Mouse (Mus musculus) midbrain, embryonic 15.5 days (tissue): ENCODE measurements around the gene Add3. TPM values are rescaled to one million over a fixed set of nuclear protein-coding genes. Genes with fewer than 3 reads are reported as not detected.

Experiments
- ATAC-seq: fragments of 200-750 bp; cut with Nextera tagmentation; replicated peaks from 2 replicates; pipeline ENCODE4 v1.8.0; 2017; ENCODE audit warnings: moderate TSS enrichment
- H3K27ac ChIP-seq: fragments of 300-500 bp; sonication (generic); 2 replicates; pipeline ENCODE4 v1.5.1; 2015; ENCODE audit warnings: mild to moderate bottlenecking, inconsistent platforms
- H3K27me3 ChIP-seq: fragments of 300-500 bp; sonication (generic); replicated peaks from 2 replicates; pipeline ENCODE4 v1.6.1; 2015; ENCODE audit warnings: inconsistent platforms
- H3K36me3 ChIP-seq: fragments of 300-500 bp; sonication (generic); replicated peaks from 2 replicates; pipeline ENCODE4 v1.6.1; 2015; ENCODE audit warnings: inconsistent platforms
- H3K4me1 ChIP-seq: fragments of 300-500 bp; sonication (generic); 2 replicates; pipeline ENCODE4 v1.6.1; 2015; ENCODE audit warnings: inconsistent platforms
- H3K4me2 ChIP-seq: fragments of 300-500 bp; sonication (generic); 2 replicates; pipeline ENCODE4 v1.6.1; 2015; ENCODE audit warnings: inconsistent platforms, mild to moderate bottlenecking, moderate library complexity
- H3K4me3 ChIP-seq: fragments of 300-500 bp; sonication (generic); 2 replicates; pipeline ENCODE4 v1.5.1; 2015; ENCODE audit warnings: mild to moderate bottlenecking, inconsistent platforms
- H3K9ac ChIP-seq: fragments of 300-500 bp; sonication (generic); 2 replicates; pipeline ENCODE4 v1.6.1; 2015; ENCODE audit warnings: mild to moderate bottlenecking, inconsistent platforms
- H3K9me3 ChIP-seq: fragments of 300-500 bp; sonication (generic); 2 replicates; pipeline ENCODE4 v1.6.1; 2016; ENCODE audit warnings: inconsistent platforms
- WGBS: fragments of 180-500 bp; shearing (Covaris S2); methylation state at CpG from one replicate; pipeline ENCODE4 v1.1.7; 2015; ENCODE audit warnings: mixed read lengths; 5-methylcytosine and 5-hydroxymethylcytosine counted together
- polyA plus RNA-seq: library from polyadenylated mRNA; unstranded; fragments of >200 nt; fragmentation: Nextera tagmentation; extraction: Ambion mirVana; gene quantifications from 2 replicates; pipeline ENCODE4 v1.2.1, GENCODE M21; 2015

Gene Add3
- polyA plus RNA-seq, 1 experiment from 2014 or later: 30.2 TPM

GRCm38 (mm10) chr19:53191867-53192487 lies 51.7 kb downstream of the Add3 start:
- ATAC-seq: no peak
- WGBS: 72% methylated on average over 6 of the region's 6 CpGs
- H3K27ac ChIP-seq: no peak overlapping the region

GRCm38 (mm10) chr19:53193190-53193589 lies 52.9 kb downstream of the Add3 start:
- Histone ChIP-seq H3K4me1 (no peaks in the 10 kb centered on the region), H3K27me3 (no peaks in the 10 kb centered on the region), H3K27ac (no peak overlapping the region), H3K9ac (no peak overlapping the region), H3K4me3 (no peak overlapping the region), H3K36me3 (no peaks in the 10 kb centered on the region), H3K4me2 (no peak overlapping the region), H3K9me3 (no peaks in the 10 kb centered on the region)
- WGBS: 88% methylated on average over 2 of the region's 2 CpGs
- no peak for ATAC-seq

More at GRCm38 (mm10) chr19:53191867-53192487, 51.7 kb downstream of the Add3 start:
- H3K9ac ChIP-seq: no peak overlapping the region
- no peak overlapping the region for H3K4me2 ChIP-seq
- H3K36me3 ChIP-seq: no peaks in the 10 kb centered on the region
- H3K4me3 ChIP-seq: no peak overlapping the region
- H3K9me3 ChIP-seq: no peaks in the 10 kb centered on the region
- H3K27me3 ChIP-seq: no peaks in the 10 kb centered on the region
- H3K4me1 ChIP-seq: no peaks in the 10 kb centered on the region

- Histone ChIP-seq H3K9ac (no peak overlapping the region), H3K4me3 (no peak overlapping the region), H3K4me1 (no peaks in the 10 kb centered on the region), H3K27me3 (no peaks in the 10 kb centered on the region), H3K36me3 (no peaks in the 10 kb centered on the region), H3K9me3 (no peaks in the 10 kb centered on the region), H3K4me2 (no peak overlapping the region), H3K27ac (no peak overlapping the region)
- 74% methylated on average over 11 of the region's 11 CpGs for WGBS
- no peak for ATAC-seq
Measured at GRCm38 (mm10) chr19:53193964-53194582, 53.8 kb downstream of the Add3 start.

GRCm38 (mm10) chr19:53194751-53195520 lies 54.7 kb downstream of the Add3 start:
- 73% methylated on average over 9 of the region's 9 CpGs for WGBS
- Histone ChIP-seq H3K9ac (no peak overlapping the region), H3K36me3 (no peaks in the 10 kb centered on the region), H3K4me2 (no peak overlapping the region), H3K4me1 (no peaks in the 10 kb centered on the region), H3K27ac (no peak overlapping the region), H3K4me3 (no peak overlapping the region), H3K27me3 (no peaks in the 10 kb centered on the region), H3K9me3 (no peaks in the 10 kb centered on the region)
- no peak for ATAC-seq

GRCm38 (mm10) chr19:53196961-53197360 lies 56.7 kb downstream of the Add3 start:
- WGBS: 86% methylated on average over 10 of the region's 10 CpGs
- H3K4me2 ChIP-seq: no peak overlapping the region
- no peak overlapping the region for H3K9ac ChIP-seq
- H3K9me3 ChIP-seq: no peaks in the 10 kb centered on the region
- H3K27me3 ChIP-seq: no peaks in the 10 kb centered on the region
- H3K27ac ChIP-seq: no peak overlapping the region
- ATAC-seq: no peak
- no peaks in the 10 kb centered on the region for H3K4me1 ChIP-seq
- H3K4me3 ChIP-seq: no peak overlapping the region
- no peaks in the 10 kb centered on the region for H3K36me3 ChIP-seq

GRCm38 (mm10) chr19:53197766-53198165 lies 57.5 kb downstream of the Add3 start:
- Histone ChIP-seq H3K27me3 (no peaks in the 10 kb centered on the region), H3K9me3 (no peaks in the 10 kb centered on the region), H3K4me1 (no peaks in the 10 kb centered on the region), H3K4me2 (no peak overlapping the region), H3K4me3 (no peak overlapping the region), H3K36me3 (no peaks in the 10 kb centered on the region), H3K27ac (no peak overlapping the region), H3K9ac (no peak overlapping the region)
- no peak for ATAC-seq
- WGBS: 77% methylated on average over 7 of the region's 7 CpGs

- no peak overlapping the region for H3K9ac ChIP-seq
- 83% methylated on average over 17 of the region's 17 CpGs for WGBS
- H3K4me2 ChIP-seq: no peak overlapping the region
- H3K4me3 ChIP-seq: no peak overlapping the region
- H3K27ac ChIP-seq: no peak overlapping the region
- ATAC-seq: no peak
- no peaks in the 10 kb centered on the region for H3K27me3 ChIP-seq
- H3K36me3 ChIP-seq: no peaks in the 10 kb centered on the region
- no peaks in the 10 kb centered on the region for H3K4me1 ChIP-seq
- H3K9me3 ChIP-seq: no peaks in the 10 kb centered on the region
Measured at GRCm38 (mm10) chr19:53198706-53199572, 58.7 kb downstream of the Add3 start.

GRCm38 (mm10) chr19:53199711-53200110 lies 59.5 kb downstream of the Add3 start:
- WGBS: 96% methylated on average over 9 of the region's 9 CpGs
- ATAC-seq: no peak
- no peak overlapping the region for H3K9ac ChIP-seq
- H3K36me3 ChIP-seq: no peaks in the 10 kb centered on the region
- no peaks in the 10 kb centered on the region for H3K4me1 ChIP-seq
- H3K27me3 ChIP-seq: no peaks in the 10 kb centered on the region
- no peak overlapping the region for H3K4me2 ChIP-seq
- no peak overlapping the region for H3K4me3 ChIP-seq
- no peaks in the 10 kb centered on the region for H3K9me3 ChIP-seq
- no peak overlapping the region for H3K27ac ChIP-seq

GRCm38 (mm10) chr19:53202116-53202515 lies 61.9 kb downstream of the Add3 start:
- no peaks in the 10 kb centered on the region for H3K4me1 ChIP-seq
- no peak overlapping the region for H3K9ac ChIP-seq
- H3K27me3 ChIP-seq: no peaks in the 10 kb centered on the region
- ATAC-seq: no peak
- H3K27ac ChIP-seq: no peak overlapping the region
- H3K4me3 ChIP-seq: no peak overlapping the region
- 92% methylated on average over 1 of the region's 1 CpGs for WGBS
- no peaks in the 10 kb centered on the region for H3K36me3 ChIP-seq
- no peak overlapping the region for H3K4me2 ChIP-seq
- H3K9me3 ChIP-seq: no peaks in the 10 kb centered on the region

- Histone ChIP-seq H3K4me2 (no peak overlapping the region), H3K4me1 (no peaks in the 10 kb centered on the region), H3K27ac (no peak overlapping the region), H3K27me3 (no peaks in the 10 kb centered on the region), H3K36me3 (no peaks in the 10 kb centered on the region), H3K9me3 (no peaks in the 10 kb centered on the region), H3K9ac (no peak overlapping the region), H3K4me3 (no peak overlapping the region)
- WGBS: 94% methylated on average over 2 of the region's 2 CpGs
- no peak for ATAC-seq
Measured at GRCm38 (mm10) chr19:53206986-53207385, 66.7 kb downstream of the Add3 start.

GRCm38 (mm10) chr19:53208830-53209229 lies 68.6 kb downstream of the Add3 start:
- WGBS: 81% methylated on average over 7 of the region's 7 CpGs
- H3K27ac ChIP-seq: no peak overlapping the region
- H3K27me3 ChIP-seq: no peaks in the 10 kb centered on the region
- H3K4me1 ChIP-seq: no peaks in the 10 kb centered on the region
- no peaks in the 10 kb centered on the region for H3K36me3 ChIP-seq
- no peaks in the 10 kb centered on the region for H3K9me3 ChIP-seq
- no peak overlapping the region for H3K4me2 ChIP-seq
- ATAC-seq: no peak
- no peak overlapping the region for H3K4me3 ChIP-seq
- H3K9ac ChIP-seq: no peak overlapping the region

GRCm38 (mm10) chr19:53210251-53210650 lies 70.0 kb downstream of the Add3 start:
- WGBS: 72% methylated on average over 2 of the region's 2 CpGs
- Histone ChIP-seq H3K4me1 (no peaks in the 10 kb centered on the region), H3K9ac (no peak overlapping the region), H3K9me3 (no peaks in the 10 kb centered on the region), H3K4me2 (no peak overlapping the region), H3K27me3 (no peaks in the 10 kb centered on the region), H3K4me3 (no peak overlapping the region), H3K36me3 (no peaks in the 10 kb centered on the region), H3K27ac (no peak overlapping the region)
- no peak for ATAC-seq
